Mouse (Mus musculus): ENCODE results near the gene Pot1b.

DNA sequence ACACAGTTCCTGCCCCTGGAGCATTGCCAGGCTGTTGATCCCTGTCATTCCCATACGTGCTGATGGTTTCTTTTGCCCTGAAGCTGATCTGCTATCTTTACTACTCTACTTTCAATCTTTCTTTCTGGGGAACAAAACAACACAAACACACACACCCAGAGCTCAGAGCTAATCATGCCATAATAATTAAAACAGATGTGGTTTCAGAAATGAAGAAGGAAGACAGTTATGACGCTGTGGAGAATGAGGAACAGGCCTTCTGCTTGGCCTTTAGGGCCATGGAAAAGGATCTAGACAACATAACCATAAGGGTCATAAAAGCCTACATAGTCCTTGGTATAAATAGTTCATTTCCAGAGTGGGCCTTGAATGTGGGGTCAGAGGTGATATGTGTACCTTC lies 9.8 kb upstream of the Pot1b start:
- no peak for TF ChIP-seq CTCF (conservative IDR thresholded peaks at IDR 0.05; ENCODE audit: insufficient read depth, insufficient read length, low read depth, low read length)
- no peak for TF ChIP-seq POLR2A (IDR thresholded peaks at IDR 0.05; ENCODE audit: low read depth, low read length)
